Mouse (Mus musculus) ES-E14 (cell line): ENCODE results near the gene Gtf3c5. TPM values are rescaled to one million over a fixed set of nuclear protein-coding genes. Genes with fewer than 3 reads are reported as not detected.

Source experiments
- DNase-seq: peaks from one replicate; pipeline ENCODE4 v3.0.0-alpha.2; 2013; ENCODE audit warnings: low read depth, low spot score
- H3K27ac ChIP-seq: 2 replicates; pipeline ENCODE4 v1.5.1; 2012; ENCODE audit warnings: low read depth, mild to moderate bottlenecking, low read length, moderate library complexity, mixed read lengths; ENCODE audit not compliant: poor library complexity, insufficient read depth, severe bottlenecking
- H3K36me3 ChIP-seq: 2 replicates; pipeline ENCODE4 v1.6.1; 2012; ENCODE audit warnings: mild to moderate bottlenecking, low read length, moderate library complexity, mixed read lengths; ENCODE audit not compliant: control insufficient read depth, poor library complexity, insufficient read depth, severe bottlenecking
- H3K4me1 ChIP-seq, 2 experiments: fragments of 150-350 bp in 1 of 2; sonication (generic) in 1 of 2; 2 replicates each; pipeline ENCODE4 v1.6.1; 2012; ENCODE audit warnings: low read length in 2 of 2, mild to moderate bottlenecking in 1 of 2, mixed read lengths in 1 of 2; ENCODE audit not compliant: control insufficient read depth in 2 of 2, insufficient read depth in 2 of 2, poor library complexity in 1 of 2
- H3K4me3 ChIP-seq, 2 experiments: fragments of 150-350 bp in 1 of 2; sonication (generic) in 1 of 2; 2 replicates each; pipeline ENCODE4 v1.5.1; 2012; ENCODE audit warnings: low read length in 2 of 2, low read depth in 1 of 2, mild to moderate bottlenecking in 1 of 2, mixed read lengths in 1 of 2; ENCODE audit not compliant: insufficient read depth in 1 of 2, poor library complexity in 1 of 2, severe bottlenecking in 1 of 2
- H3K9ac ChIP-seq: 2 replicates; pipeline ENCODE4 v1.6.1; 2012; ENCODE audit warnings: low read depth, mild to moderate bottlenecking, low read length, mixed read lengths; ENCODE audit not compliant: poor library complexity, insufficient read depth, severe bottlenecking
- H3K9me3 ChIP-seq: fragments of 150-350 bp; sonication (generic); 2 replicates; pipeline ENCODE4 v1.6.1; 2012; ENCODE audit warnings: low read depth, mild to moderate bottlenecking, low read length; ENCODE audit not compliant: control insufficient read depth, insufficient read depth
- CHD2 ChIP-seq: IDR thresholded peaks from 2 replicates; pipeline ENCODE4 v1.6.1; 2014; ENCODE audit warnings: mild to moderate bottlenecking, low read depth, low read length, inconsistent platforms
- HCFC1 ChIP-seq: IDR thresholded peaks from 2 replicates; pipeline ENCODE4 v1.6.1; 2012; ENCODE audit warnings: low read length, inconsistent platforms, borderline replicate concordance; ENCODE audit not compliant: insufficient read depth
- MAFK ChIP-seq: IDR thresholded peaks from 2 replicates; pipeline ENCODE4 v1.6.1; 2014; ENCODE audit warnings: mild to moderate bottlenecking, low read depth, low read length, inconsistent platforms; ENCODE audit not compliant: insufficient read depth
- ZC3H11A ChIP-seq: IDR thresholded peaks from 2 replicates; pipeline ENCODE4 v1.6.1; 2012; ENCODE audit warnings: low read depth, mild to moderate bottlenecking, inconsistent platforms, low read length, borderline replicate concordance
- ZNF384 ChIP-seq: IDR thresholded peaks from 2 replicates; pipeline ENCODE4 v1.6.1; 2012; ENCODE audit warnings: low read depth, low read length, inconsistent platforms
- in situ Hi-C, 2 experiments: fragments of 600-800 bp; cut with MboI; formaldehyde crosslinking; loops; one replicate each; pipeline ENCODE4 v1.15.1; 2025; ENCODE audit warnings: low sequenced_read_pairs in 2 of 2, inconsistent platforms in 1 of 2; ENCODE audit not compliant: unreplicated experiment in 2 of 2
- total RNA-seq: library from RNA; depleted of rRNA; stranded (reverse); fragments of 300-350 nt; gene quantifications from 2 replicates; pipeline ENCODE4 v1.2.3, GENCODE M21; 2012

The Gtf3c5 gene
- total RNA-seq, 1 experiment, result 20.0 TPM

GRCm38 (mm10) chr2:28543894-28544293 is 39.7 kb downstream of the Gtf3c5 start:
- Histone ChIP-seq H3K27ac (no peak overlapping the region), H3K9ac (no peak overlapping the region), H3K4me3 (no peak overlapping the region), H3K4me1 (0 out of 4 replicates have a peak, but pooled peaks cover 0 to 4% of the 10 kb centered on the region in 2 experiments), H3K9me3 (no peaks in the 10 kb centered on the region), H3K36me3 (peaks cover 27% of the 10 kb centered on the region)
- in situ Hi-C loops, result no loop called here
- DNase-seq, result no peak
- TF ChIP-seq MAFK, result no peak
- no peak for TF ChIP-seq ZNF384
- no peak for TF ChIP-seq ZC3H11A
- TF ChIP-seq CHD2, result no peak
- no peak for TF ChIP-seq HCFC1

GRCm38 (mm10) chr2:28540587-28541227 is 42.8 kb downstream of the Gtf3c5 start:
- H3K27ac ChIP-seq, result no peak overlapping the region
- in situ Hi-C loops, result no loop called here
- H3K36me3 ChIP-seq, result peaks cover 11% of the 10 kb centered on the region; the same call in 1 of the 2 replicates

GRCm38 (mm10) chr2:28539949-28540348 is 43.6 kb downstream of the Gtf3c5 start:
- peaks cover 8% of the 10 kb centered on the region; the same call in 1 of the 2 replicates for H3K36me3 ChIP-seq
- no peaks in the 10 kb centered on the region for H3K9me3 ChIP-seq
- H3K4me3 ChIP-seq, result no peak overlapping the region
- peaks cover 0 to 7% of the 10 kb centered on the region in 2 experiments; a peak in 1 of 4 replicates for H3K4me1 ChIP-seq
- DNase-seq, result no peak
- no peak for TF ChIP-seq CHD2
- TF ChIP-seq HCFC1, result no peak
- no peak for TF ChIP-seq MAFK
- in situ Hi-C loops, result no loop called here
- H3K27ac ChIP-seq, result no peak overlapping the region
- no peak overlapping the region for H3K9ac ChIP-seq

More at GRCm38 (mm10) chr2:28540587-28541227, 42.8 kb downstream of the Gtf3c5 start:
- Histone ChIP-seq H3K4me1 (peaks cover 0 to 7% of the 10 kb centered on the region in 2 experiments; a peak in 1 of 4 replicates), H3K4me3 (no peak overlapping the region), H3K9ac (no peak overlapping the region), H3K9me3 (no peaks in the 10 kb centered on the region)
- DNase-seq, result no peak
- no peak for TF ChIP-seq HCFC1
- TF ChIP-seq MAFK, result no peak
- TF ChIP-seq ZC3H11A, result no peak
- no peak for TF ChIP-seq CHD2
- TF ChIP-seq ZNF384, result no peak

- H3K36me3 ChIP-seq, result peaks cover 3% of the 10 kb centered on the region; the same call in 1 of the 2 replicates
- no peak overlapping the region for H3K4me3 ChIP-seq
- H3K9me3 ChIP-seq, result no peaks in the 10 kb centered on the region
- no peak overlapping the region for H3K9ac ChIP-seq
- no peak for DNase-seq
- H3K27ac ChIP-seq, result no peak overlapping the region
- TF ChIP-seq CHD2 (no peak), ZNF384 (no peak), HCFC1 (no peak), ZC3H11A (no peak)
- in situ Hi-C loops, result no loop called here
- peaks cover 0 to 7% of the 10 kb centered on the region in 2 experiments; a peak in 1 of 4 replicates for H3K4me1 ChIP-seq
Observed at GRCm38 (mm10) chr2:28539206-28539605, 44.3 kb downstream of the Gtf3c5 start.

GRCm38 (mm10) chr2:28538817-28539128 is 44.8 kb downstream of the Gtf3c5 start:
- Histone ChIP-seq H3K9ac (no peak overlapping the region), H3K36me3 (no peaks in the 10 kb centered on the region; the same call in 1 of the 2 replicates), H3K4me1 (peaks cover 0 to 10% of the 10 kb centered on the region in 2 experiments; a peak in 1 of 4 replicates), H3K4me3 (no peak overlapping the region), H3K9me3 (no peaks in the 10 kb centered on the region), H3K27ac (no peak overlapping the region)
- in situ Hi-C loops, result no loop called here
- DNase-seq, result no peak
- no peak for TF ChIP-seq MAFK
- no peak for TF ChIP-seq ZNF384
- TF ChIP-seq CHD2, result no peak
- TF ChIP-seq HCFC1, result no peak
- TF ChIP-seq ZC3H11A, result no peak
